Mouse (Mus musculus) liver, embryonic 14.5 days (tissue): Measurements from ENCODE around the gene Gng2.

Experiments used
- CTCF ChIP-seq: IDR thresholded peaks from 2 replicates; pipeline ENCODE4 v1.5.1; 2016; ENCODE audit warnings: antibody characterized with exemption, low read depth, control low read depth
- EP300 ChIP-seq: IDR thresholded peaks from 2 replicates; pipeline ENCODE4 v1.6.1; 2016; ENCODE audit warnings: antibody characterized with exemption, low read depth

DNA sequence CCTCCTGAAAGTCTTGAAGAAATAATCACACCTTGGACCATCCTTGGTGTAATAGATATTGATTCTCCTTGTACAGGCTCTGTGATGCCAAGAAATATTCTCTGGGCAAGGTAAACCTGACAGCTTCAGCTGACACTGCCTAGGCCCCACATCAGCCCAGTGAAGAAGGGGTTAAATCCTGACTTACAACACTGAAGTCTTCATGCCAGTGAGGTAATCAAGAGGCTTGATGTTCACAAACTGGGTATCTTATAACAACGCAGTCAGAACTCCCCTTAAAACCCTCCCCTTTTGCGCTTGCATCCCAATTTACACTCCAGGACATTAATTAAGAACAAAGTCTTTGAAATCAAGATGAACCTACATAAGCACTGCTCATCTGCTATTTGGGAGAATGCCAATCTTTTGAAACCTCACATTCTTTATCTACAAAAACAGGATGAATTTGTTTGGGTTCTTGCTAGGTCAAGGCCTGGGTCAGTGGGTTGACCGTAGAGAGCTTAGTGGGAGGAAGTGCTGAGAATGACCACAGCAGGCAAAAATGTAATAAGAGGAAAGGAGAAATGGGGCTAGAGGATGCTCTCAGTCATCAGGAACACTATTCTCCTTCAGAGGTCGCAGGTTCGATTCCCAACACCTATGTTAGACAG is 110.0 kb downstream of the Gng2 start:
- no peak for TF ChIP-seq CTCF
- TF ChIP-seq EP300, result no peak
